Mouse (Mus musculus) hindbrain, embryonic 16.5 days (tissue): ENCODE measurements around the gene Gm7682. TPM values are rescaled to one million over a fixed set of nuclear protein-coding genes. Genes with fewer than 3 reads are reported as not detected.
"Not testable (repeated sequence)": the region's sequence is repeated elsewhere in the genome, so short reads cannot be mapped to it uniquely, and the experiment has no call there.

Source experiments
- ATAC-seq: fragments of 200-750 bp; cut with Nextera tagmentation; 2 replicates; pipeline ENCODE4 v1.8.0; 2017; ENCODE audit warnings: moderate TSS enrichment, moderate library complexity
- H3K27ac ChIP-seq: fragments of 300-500 bp; sonication (generic); 2 replicates; pipeline ENCODE4 v1.5.1; 2014; ENCODE audit warnings: low read depth, mild to moderate bottlenecking, control low read depth, low read length, moderate library complexity
- H3K27me3 ChIP-seq: fragments of 300-500 bp; sonication (generic); replicated peaks from 2 replicates; pipeline ENCODE4 v1.6.1; 2014; ENCODE audit warnings: low read length; ENCODE audit not compliant: control insufficient read depth, insufficient read depth
- H3K36me3 ChIP-seq: fragments of 300-500 bp; sonication (generic); 2 replicates; pipeline ENCODE4 v1.6.1; 2014; ENCODE audit warnings: mild to moderate bottlenecking, low read length, moderate library complexity, mixed read lengths; ENCODE audit not compliant: control insufficient read depth, insufficient read depth
- H3K4me1 ChIP-seq: fragments of 300-500 bp; sonication (generic); 2 replicates; pipeline ENCODE4 v1.6.1; 2014; ENCODE audit warnings: low read depth, low read length; ENCODE audit not compliant: control insufficient read depth, insufficient read depth
- H3K4me2 ChIP-seq: fragments of 300-500 bp; sonication (generic); 2 replicates; pipeline ENCODE4 v1.6.1; 2014; ENCODE audit warnings: mild to moderate bottlenecking, low read length, control low read depth, moderate library complexity
- H3K4me3 ChIP-seq: fragments of 300-500 bp; sonication (generic); 2 replicates; pipeline ENCODE4 v1.5.1; 2014; ENCODE audit warnings: mild to moderate bottlenecking, low read length, control low read depth, moderate library complexity
- H3K9ac ChIP-seq: fragments of 300-500 bp; sonication (generic); 2 replicates; pipeline ENCODE4 v1.6.1; 2014; ENCODE audit warnings: low read depth, mild to moderate bottlenecking, control low read depth, low read length, moderate library complexity
- H3K9me3 ChIP-seq: fragments of 300-500 bp; sonication (generic); 2 replicates; pipeline ENCODE4 v1.6.1; 2014; ENCODE audit warnings: mild to moderate bottlenecking, low read length, moderate library complexity; ENCODE audit not compliant: control insufficient read depth
- WGBS: fragments of 180-500 bp; shearing (Covaris S2); extraction: QIAGEN DNeasy Blood & Tissue Kit; methylation state at CpG from one replicate; pipeline ENCODE4 v1.1.7; 2014; 5-methylcytosine and 5-hydroxymethylcytosine counted together
- polyA plus RNA-seq: library from polyadenylated mRNA; unstranded; fragments of >200 nt; fragmentation: Nextera tagmentation; extraction: Ambion mirVana; gene quantifications from 2 replicates; pipeline ENCODE4 v1.2.1, GENCODE M21; 2015

The Gm7682 gene
- not detected in 2 replicates for polyA plus RNA-seq

DNA sequence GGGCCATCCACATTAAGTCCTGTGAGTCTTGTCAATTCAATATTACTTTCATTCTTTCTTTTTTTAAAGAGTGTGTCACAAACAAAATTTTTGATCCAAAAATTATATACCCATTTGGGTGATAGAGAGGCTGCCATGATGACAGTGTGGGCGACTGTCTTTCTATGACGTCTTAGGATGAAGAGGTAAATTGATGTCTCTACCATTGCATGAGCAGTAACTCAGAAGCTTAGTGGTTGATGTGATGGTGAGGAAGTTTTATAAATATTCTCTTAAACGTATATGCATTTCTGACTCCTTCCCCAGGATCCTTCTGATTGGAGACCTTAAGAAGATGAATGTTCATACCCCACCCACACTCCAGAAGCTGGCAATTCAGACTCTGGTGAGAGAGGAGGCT lies at the start of gene Gm7682:
Gm7682 (plus strand) TSS at position 301 of the 400 bp plus-strand sequence.
- not testable (repeated sequence) for ATAC-seq, H3K4me1 ChIP-seq, H3K9ac ChIP-seq, H3K4me2 ChIP-seq, H3K9me3 ChIP-seq, H3K4me3 ChIP-seq, H3K36me3 ChIP-seq, H3K27ac ChIP-seq, H3K27me3 ChIP-seq
- no CpG with 5 or more reads among the region's 3 CpGs for WGBS

Other genes with a start within 250 kb of the Gm7682 start
- not detected in 2 replicates for gene Gm3106, start 227.8 kb upstream of the Gm7682 start, polyA plus RNA-seq
- not detected in 2 replicates for gene A430089I19Rik, start 139.0 kb upstream of the Gm7682 start, polyA plus RNA-seq
- gene Gm6502, start 131.3 kb upstream of the Gm7682 start, polyA plus RNA-seq: not detected in 2 replicates
- gene AA792892, start 106.0 kb upstream of the Gm7682 start, polyA plus RNA-seq: not detected in 2 replicates
- gene Gm3139, start 80.5 kb downstream of the Gm7682 start, polyA plus RNA-seq: not detected in 2 replicates
- not detected in 2 replicates for gene Gm3147, start 170.6 kb downstream of the Gm7682 start, polyA plus RNA-seq
- gene Gm6509, start 178.2 kb downstream of the Gm7682 start, polyA plus RNA-seq: not detected in 2 replicates
- gene Gm6205, start 202.6 kb downstream of the Gm7682 start, polyA plus RNA-seq: not detected in 2 replicates